Mouse (Mus musculus) intestine, postnatal 0 days (tissue): ENCODE results near the gene Ano7. TPM values are rescaled to one million over a fixed set of nuclear protein-coding genes. Genes with fewer than 3 reads are reported as not detected.

ENCODE experiments used
- ATAC-seq: fragments of 200-750 bp; cut with Nextera tagmentation; 2 replicates; pipeline ENCODE4 v1.8.0; 2017; ENCODE audit warnings: mild to moderate bottlenecking, moderate TSS enrichment, moderate library complexity
- H3K27ac ChIP-seq: fragments of 300-500 bp; sonication (generic); 2 replicates; pipeline ENCODE4 v1.5.1; 2014; ENCODE audit warnings: mild to moderate bottlenecking, low read depth, low read length, moderate library complexity
- H3K27me3 ChIP-seq: fragments of 300-500 bp; sonication (generic); replicated peaks from 2 replicates; pipeline ENCODE4 v1.6.1; 2014; ENCODE audit warnings: low read length, mixed read lengths; ENCODE audit not compliant: control insufficient read depth, insufficient read depth
- H3K36me3 ChIP-seq: fragments of 300-500 bp; sonication (generic); 2 replicates; pipeline ENCODE4 v1.6.1; 2014; ENCODE audit warnings: mild to moderate bottlenecking, moderate library complexity; ENCODE audit not compliant: control insufficient read depth, insufficient read depth
- H3K4me1 ChIP-seq: fragments of 300-500 bp; sonication (generic); replicated peaks from 2 replicates; pipeline ENCODE4 v1.6.1; 2014; ENCODE audit warnings: antibody characterized with exemption, low read length, mixed read lengths; ENCODE audit not compliant: control insufficient read depth, insufficient read depth
- H3K4me2 ChIP-seq: fragments of 300-500 bp; sonication (generic); replicated peaks from 2 replicates; pipeline ENCODE4 v1.6.1; 2014; ENCODE audit warnings: low read depth, mild to moderate bottlenecking, moderate library complexity
- H3K4me3 ChIP-seq: fragments of 300-500 bp; sonication (generic); 2 replicates; pipeline ENCODE4 v1.5.1; 2014; ENCODE audit warnings: low read depth, low read length
- H3K9ac ChIP-seq: fragments of 300-500 bp; sonication (generic); 2 replicates; pipeline ENCODE4 v1.6.1; 2014; ENCODE audit warnings: mild to moderate bottlenecking, low read depth, low read length
- H3K9me3 ChIP-seq: fragments of 300-500 bp; sonication (generic); 2 replicates; pipeline ENCODE4 v1.6.1; 2016; ENCODE audit warnings: mixed run types; ENCODE audit not compliant: control insufficient read depth
- CTCF ChIP-seq: sonication (generic); IDR thresholded peaks from 2 replicates; pipeline ENCODE4 v1.5.1; 2016; ENCODE audit warnings: low read depth, mild to moderate bottlenecking, control low read depth, antibody characterized with exemption, moderate library complexity
- WGBS: fragments of 180-500 bp; shearing (Covaris S2); extraction: QIAGEN DNeasy Blood & Tissue Kit; methylation state at CpG from one replicate; pipeline ENCODE4 v1.1.7; 2014; 5-methylcytosine and 5-hydroxymethylcytosine counted together
- polyA plus RNA-seq: library from polyadenylated mRNA; unstranded; fragments of >200 nt; fragmentation: Nextera tagmentation; extraction: Ambion mirVana; gene quantifications from 2 replicates; pipeline ENCODE4 v1.2.1, GENCODE M21; 2015

Ano7 gene
- polyA plus RNA-seq, 1 experiment from 2014 or later, result 1.7 TPM

DNA sequence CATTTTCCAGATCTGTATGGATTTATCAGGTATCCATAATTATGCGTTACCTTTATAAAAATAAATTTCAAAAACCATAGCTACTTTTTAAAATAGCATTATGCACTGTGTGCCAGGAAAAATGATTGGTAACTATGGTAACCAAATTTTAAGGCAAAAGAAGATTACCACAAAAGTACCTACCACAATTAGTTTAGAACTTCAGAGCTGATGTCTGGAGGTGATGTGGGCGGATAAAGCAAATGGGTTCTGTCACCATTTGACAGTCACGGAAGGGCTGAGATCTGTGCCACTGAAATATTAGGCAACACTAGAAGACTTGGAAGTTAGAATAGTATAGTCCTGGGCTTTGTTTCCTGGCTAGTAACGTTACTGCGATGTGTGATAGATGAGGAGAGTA lies 26.6 kb upstream of the Ano7 start:
- Histone ChIP-seq H3K9ac (no peak overlapping the region), H3K36me3 (peaks cover 46% of the 10 kb centered on the region), H3K9me3 (no peaks in the 10 kb centered on the region), H3K4me3 (no peak overlapping the region), H3K4me1 (no peaks in the 10 kb centered on the region), H3K27me3 (no peaks in the 10 kb centered on the region), H3K4me2 (no peak overlapping the region), H3K27ac (no peak overlapping the region)
- 88% methylated on average over 5 of the region's 5 CpGs for WGBS
- TF ChIP-seq CTCF, result no peak
- ATAC-seq, result no peak

DNA sequence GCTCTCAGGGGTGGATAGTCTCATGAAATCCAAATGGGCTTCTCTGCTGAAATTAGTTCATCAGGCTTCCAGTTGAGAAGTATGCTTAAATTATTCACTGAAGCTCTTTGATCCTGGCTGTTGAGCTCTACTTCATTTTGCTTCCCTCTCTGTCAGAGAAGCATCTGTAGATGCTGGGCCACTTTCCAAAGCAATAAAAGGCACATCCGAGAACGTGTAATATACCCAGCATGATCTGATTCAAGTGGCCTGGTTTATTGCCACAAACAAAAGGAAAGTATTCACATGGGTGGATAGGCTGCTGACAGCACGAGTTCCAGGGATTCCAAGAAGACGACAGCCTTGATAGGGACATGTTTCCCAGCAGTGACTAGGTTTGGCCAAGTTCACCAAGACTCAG lies 24.0 kb upstream of the Ano7 start:
- H3K27ac ChIP-seq, result no peak overlapping the region
- no peak for ATAC-seq
- no peaks in the 10 kb centered on the region for H3K9me3 ChIP-seq
- H3K36me3 ChIP-seq, result peaks cover 60% of the 10 kb centered on the region
- H3K4me2 ChIP-seq, result no peak overlapping the region
- no peaks in the 10 kb centered on the region for H3K27me3 ChIP-seq
- no peaks in the 10 kb centered on the region for H3K4me1 ChIP-seq
- WGBS, result 59% methylated on average over 4 of the region's 4 CpGs
- H3K9ac ChIP-seq, result no peak overlapping the region
- H3K4me3 ChIP-seq, result no peak overlapping the region
- no peak for TF ChIP-seq CTCF

DNA sequence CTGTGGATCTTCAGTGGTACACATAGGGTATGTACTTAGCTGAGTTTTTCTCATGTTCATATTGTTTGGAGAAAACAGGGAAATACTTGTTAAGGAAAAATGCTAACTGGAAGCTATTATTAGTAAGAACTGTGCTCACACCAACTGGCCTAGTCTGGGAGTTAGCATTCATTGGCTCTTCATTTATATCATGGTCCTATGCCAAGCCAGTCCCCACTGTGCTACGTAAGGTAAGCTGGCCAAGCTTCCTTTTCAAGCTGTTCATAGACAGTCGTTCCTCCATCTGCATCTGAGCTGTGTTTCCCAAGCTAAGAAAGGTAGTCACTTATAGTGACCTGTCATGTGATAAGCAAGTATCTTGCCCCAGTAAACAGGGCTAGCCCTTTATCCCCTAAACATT lies 21.0 kb upstream of the Ano7 start:
- Histone ChIP-seq H3K4me3 (no peak overlapping the region), H3K36me3 (peaks cover 70% of the 10 kb centered on the region), H3K9ac (no peak overlapping the region), H3K9me3 (no peaks in the 10 kb centered on the region), H3K27ac (no peak overlapping the region), H3K4me2 (no peak overlapping the region), H3K27me3 (no peaks in the 10 kb centered on the region), H3K4me1 (no peaks in the 10 kb centered on the region)
- no peak for TF ChIP-seq CTCF
- 86% methylated on average over 2 of the region's 2 CpGs for WGBS
- ATAC-seq, result no peak

DNA sequence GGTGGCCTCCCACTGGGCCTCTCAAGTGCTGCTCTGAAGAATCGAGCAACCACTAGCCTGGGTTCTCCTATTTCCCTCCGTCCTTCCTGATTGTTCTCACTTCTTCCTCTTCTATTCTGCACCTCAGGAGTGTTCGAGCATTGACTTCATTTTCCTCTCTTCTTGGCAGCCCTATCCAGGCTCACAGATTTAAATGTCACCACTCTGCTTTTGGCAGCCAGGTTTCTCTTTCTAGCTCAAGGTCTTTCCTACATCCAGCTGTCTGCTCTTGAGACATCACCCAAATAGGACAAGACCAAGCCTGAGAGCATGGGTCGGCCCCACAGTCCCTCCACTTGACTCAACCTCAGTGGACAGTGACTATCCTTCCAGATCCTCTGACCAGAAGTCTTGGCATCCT lies 11.1 kb upstream of the Ano7 start:
- Histone ChIP-seq H3K36me3 (peaks cover 64% of the 10 kb centered on the region), H3K9ac (no peak overlapping the region), H3K9me3 (no peaks in the 10 kb centered on the region), H3K27ac (no peak overlapping the region), H3K4me1 (no peaks in the 10 kb centered on the region), H3K27me3 (no peaks in the 10 kb centered on the region), H3K4me3 (no peak overlapping the region), H3K4me2 (no peak overlapping the region)
- 94% methylated on average over 4 of the region's 4 CpGs for WGBS
- no peak for ATAC-seq
- TF ChIP-seq CTCF, result no peak

DNA sequence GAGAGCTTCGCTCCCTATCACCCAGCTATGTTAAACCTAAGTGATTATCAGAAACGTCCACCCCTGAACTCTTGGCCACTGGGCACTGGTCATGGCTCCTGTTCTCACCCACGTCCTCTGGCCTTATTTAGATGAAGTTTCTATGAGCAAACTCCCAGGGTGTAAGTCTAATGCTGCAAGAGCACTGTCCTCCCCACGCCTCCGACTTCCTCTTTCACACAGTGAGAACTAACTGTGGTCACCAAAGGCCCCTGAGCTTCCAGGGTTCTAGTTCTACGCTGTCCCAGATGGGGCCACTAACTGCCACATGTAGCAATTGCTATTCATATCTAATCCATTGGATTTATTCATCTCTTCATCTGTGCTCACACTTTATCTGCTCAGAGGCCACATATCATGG lies 8.1 kb upstream of the Ano7 start:
- H3K9me3 ChIP-seq, result no peaks in the 10 kb centered on the region
- no peak for ATAC-seq
- 94% methylated on average over 6 of the region's 6 CpGs for WGBS

DNA sequence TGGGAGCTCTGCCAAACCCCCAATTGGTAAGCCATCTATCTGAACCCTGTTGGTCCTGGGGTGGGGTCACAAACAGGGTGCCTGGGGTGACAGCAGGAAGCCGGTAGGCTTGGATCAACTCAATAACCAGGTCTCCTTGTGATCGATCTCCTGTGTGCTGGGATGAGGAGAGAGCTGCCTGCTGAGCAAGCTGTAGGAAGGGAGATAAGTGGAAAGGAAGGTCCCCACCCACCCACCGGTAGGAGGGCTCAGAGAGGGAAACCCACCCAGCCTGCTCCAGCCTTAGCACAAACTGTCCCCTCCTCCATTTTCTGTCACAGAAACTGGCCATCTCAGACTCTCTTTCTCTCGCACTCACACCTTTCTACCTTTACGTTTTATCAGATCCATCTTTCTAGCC lies 3.6 kb downstream of the Ano7 start:
- no peak for TF ChIP-seq CTCF
- WGBS, result 52% methylated on average over 5 of the region's 5 CpGs
- Histone ChIP-seq H3K9me3 (no peaks in the 10 kb centered on the region), H3K4me1 (no peaks in the 10 kb centered on the region), H3K27me3 (no peaks in the 10 kb centered on the region), H3K4me2 (no peak overlapping the region), H3K4me3 (no peak overlapping the region), H3K9ac (no peak overlapping the region), H3K36me3 (no peaks in the 10 kb centered on the region), H3K27ac (no peak overlapping the region)
- no peak for ATAC-seq

More for the DNA sequence above, 8.1 kb upstream of the Ano7 start:
- no peak overlapping the region for H3K27ac ChIP-seq
- no peak overlapping the region for H3K4me2 ChIP-seq
- no peak overlapping the region for H3K4me3 ChIP-seq
- no peaks in the 10 kb centered on the region for H3K27me3 ChIP-seq
- H3K9ac ChIP-seq, result no peak overlapping the region
- H3K4me1 ChIP-seq, result no peaks in the 10 kb centered on the region
- TF ChIP-seq CTCF, result no peak
- peaks cover 43% of the 10 kb centered on the region for H3K36me3 ChIP-seq

DNA sequence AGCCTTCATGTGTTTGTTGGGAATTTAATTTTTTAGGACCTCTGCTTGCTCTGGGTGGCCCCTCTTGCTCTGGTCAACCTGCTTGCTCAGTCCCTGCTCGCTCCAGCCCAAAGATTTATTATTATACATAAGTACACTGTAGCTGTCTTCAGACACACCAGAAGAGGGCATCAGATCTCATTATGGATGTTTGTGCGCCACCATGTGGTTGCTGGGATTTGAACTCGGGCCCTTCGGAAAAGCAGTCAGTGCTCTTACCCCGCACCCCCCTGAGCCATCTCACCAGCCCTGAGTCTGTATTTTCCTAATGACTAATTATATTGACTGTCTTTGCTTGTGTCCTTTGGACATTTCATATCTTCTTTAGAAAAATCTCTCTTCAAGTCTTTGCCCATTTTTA lies 5.4 kb downstream of the Ano7 start:
- no peak for TF ChIP-seq CTCF
- Histone ChIP-seq H3K4me3 (no peak overlapping the region), H3K4me2 (no peak overlapping the region), H3K9me3 (no peaks in the 10 kb centered on the region), H3K9ac (no peak overlapping the region), H3K27ac (no peak overlapping the region), H3K4me1 (no peaks in the 10 kb centered on the region), H3K27me3 (no peaks in the 10 kb centered on the region), H3K36me3 (no peaks in the 10 kb centered on the region)
- WGBS, result 74% methylated on average over 5 of the region's 5 CpGs
- ATAC-seq, result no peak
